Mouse (Mus musculus): ENCODE measurements around the gene Slc22a13.

- TF ChIP-seq CTCF (IDR thresholded peaks at IDR 0.05; ENCODE audit: low read depth) = no peak
- no peak for TF ChIP-seq EP300 (IDR thresholded peaks at IDR 0.05; ENCODE audit: low read depth)
Observed at GRCm38 (mm10) chr9:119205756-119206155, 3.1 kb downstream of the Slc22a13 start.

Measured in heart, postnatal 0 days (tissue).